Mouse (Mus musculus) C2C12 (cell line): ENCODE measurements around the gene Tmem236.

Source experiments
- CEBPB ChIP-seq: IDR thresholded peaks from one replicate; pipeline ENCODE4 v1.6.1; 2011; ENCODE audit warnings: low read depth, mild to moderate bottlenecking, control low read depth, moderate library complexity
- CTCF ChIP-seq: IDR thresholded peaks from one replicate; pipeline ENCODE4 v1.5.1; 2011; ENCODE audit not compliant: control insufficient read depth, insufficient read depth, insufficient read length
- MAX ChIP-seq: IDR thresholded peaks from one replicate; pipeline ENCODE4 v1.6.1; 2011; ENCODE audit warnings: mild to moderate bottlenecking, control low read depth
- MYOD1 ChIP-seq: IDR thresholded peaks from one replicate; pipeline ENCODE4 v1.6.1; 2011; ENCODE audit warnings: low read depth; ENCODE audit not compliant: control insufficient read depth, insufficient read length
- MYOG ChIP-seq: IDR thresholded peaks from one replicate; pipeline ENCODE4 v1.6.1; 2011; ENCODE audit not compliant: control insufficient read depth, insufficient read length; ENCODE audit errors: extremely low read depth
- USF1 ChIP-seq: IDR thresholded peaks from one replicate; pipeline ENCODE4 v1.6.1; 2011; ENCODE audit warnings: low read depth, mild to moderate bottlenecking, control low read depth, moderate library complexity

DNA sequence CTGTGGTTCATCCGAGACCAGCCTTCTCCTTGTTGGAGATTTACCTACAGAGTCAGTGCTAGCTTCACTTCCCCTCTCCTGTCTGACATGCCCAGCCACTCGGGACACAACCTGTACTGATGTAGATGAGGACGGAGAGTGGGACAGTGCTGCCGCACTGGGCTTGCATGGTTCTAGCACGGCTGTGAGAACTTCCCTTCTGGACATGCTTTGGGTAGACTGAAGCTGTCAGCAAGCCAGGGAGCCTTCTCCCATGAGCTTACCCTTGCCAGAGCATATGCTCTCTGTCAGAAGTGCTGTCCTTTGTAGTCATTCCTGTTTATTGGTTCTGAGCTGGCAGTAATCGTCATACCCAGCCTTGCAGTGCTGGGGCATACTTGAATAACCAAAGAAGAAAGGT is 22.5 kb upstream of the Tmem236 start:
- TF ChIP-seq MAX (no peak), CTCF (no peak), CEBPB (no peak), USF1 (no peak), MYOG (no peak), MYOD1 (no peak)
